Mouse (Mus musculus) limb, embryonic 14.5 days (tissue): ENCODE results near the gene Kcnj5. TPM values are rescaled to one million over a fixed set of nuclear protein-coding genes. Genes with fewer than 3 reads are reported as not detected.

Source experiments
- ATAC-seq: fragments of 200-750 bp; cut with Nextera tagmentation; 2 replicates; pipeline ENCODE4 v1.8.0; 2017; ENCODE audit warnings: low read depth, moderate number of reproducible peaks, moderate TSS enrichment; ENCODE audit not compliant: low FRiP score
- DNase-seq: peaks from one replicate; pipeline ENCODE4 v3.0.0-alpha.2; 2015; ENCODE audit warnings: low spot score
- H3K27ac ChIP-seq: fragments of 300-500 bp; sonication (generic); replicated peaks from 2 replicates; pipeline ENCODE4 v1.5.1; 2014; ENCODE audit warnings: low read depth, mild to moderate bottlenecking, low read length, moderate library complexity, mixed read lengths
- H3K27me3 ChIP-seq: fragments of 300-500 bp; sonication (generic); 2 replicates; pipeline ENCODE4 v1.6.1; 2014; ENCODE audit warnings: low read length, mixed read lengths; ENCODE audit not compliant: control insufficient read depth, insufficient read depth
- H3K36me3 ChIP-seq: fragments of 300-500 bp; sonication (generic); 2 replicates; pipeline ENCODE4 v1.6.1; 2014; ENCODE audit warnings: mild to moderate bottlenecking, low read length, moderate library complexity, mixed read lengths; ENCODE audit not compliant: control insufficient read depth, insufficient read depth
- H3K4me1 ChIP-seq: fragments of 300-500 bp; sonication (generic); 2 replicates; pipeline ENCODE4 v1.6.1; 2014; ENCODE audit warnings: antibody characterized with exemption, low read length, mixed read lengths; ENCODE audit not compliant: control insufficient read depth, insufficient read depth
- H3K4me2 ChIP-seq: fragments of 300-500 bp; sonication (generic); replicated peaks from 2 replicates; pipeline ENCODE4 v1.6.1; 2014; ENCODE audit warnings: low read depth, mild to moderate bottlenecking, low read length, moderate library complexity; ENCODE audit not compliant: severe bottlenecking
- H3K4me3 ChIP-seq: fragments of 300-500 bp; sonication (generic); replicated peaks from 2 replicates; pipeline ENCODE4 v1.5.1; 2014; ENCODE audit warnings: low read length
- H3K9ac ChIP-seq: fragments of 300-500 bp; sonication (generic); 2 replicates; pipeline ENCODE4 v1.6.1; 2014; ENCODE audit warnings: mild to moderate bottlenecking, low read depth, low read length, moderate library complexity; ENCODE audit not compliant: severe bottlenecking
- H3K9me3 ChIP-seq: fragments of 300-500 bp; sonication (generic); 2 replicates; pipeline ENCODE4 v1.6.1; 2016; ENCODE audit warnings: low read length; ENCODE audit not compliant: control insufficient read depth
- POLR2A ChIP-seq: fragments of 200-500 bp; IDR thresholded peaks from 2 replicates; pipeline ENCODE4 v1.8.0; 2012; ENCODE audit warnings: inconsistent platforms, mild to moderate bottlenecking, moderate library complexity, borderline replicate concordance; ENCODE audit not compliant: insufficient read depth, insufficient read length; ENCODE audit errors: extremely low read depth
- WGBS: fragments of 180-500 bp; shearing (Covaris S2); extraction: QIAGEN DNeasy Blood & Tissue Kit; methylation state at CpG from one replicate; pipeline ENCODE4 v1.1.7; 2014; 5-methylcytosine and 5-hydroxymethylcytosine counted together
- polyA plus RNA-seq, 2 experiments: library from polyadenylated mRNA; depleted of rRNA in 1 of 2; stranded (reverse) in 1 of 2; unstranded in 1 of 2; fragments of >200 nt; fragmentation: Nextera tagmentation in 1 of 2; extraction: Ambion mirVana in 1 of 2; gene quantifications; 2 replicates each; pipeline versions ENCODE4 v1.2.1 to v1.2.3; 2012 to 2014

The Kcnj5 gene
- polyA plus RNA-seq, 2 experiments = 0.04 TPM; not detected in 1

GRCm38 (mm10) chr9:32320167-32320566 lies 24.0 kb downstream of the Kcnj5 start:
- ATAC-seq = no peak
- no peak for DNase-seq
- H3K9me3 ChIP-seq = no peaks in the 10 kb centered on the region

DNA sequence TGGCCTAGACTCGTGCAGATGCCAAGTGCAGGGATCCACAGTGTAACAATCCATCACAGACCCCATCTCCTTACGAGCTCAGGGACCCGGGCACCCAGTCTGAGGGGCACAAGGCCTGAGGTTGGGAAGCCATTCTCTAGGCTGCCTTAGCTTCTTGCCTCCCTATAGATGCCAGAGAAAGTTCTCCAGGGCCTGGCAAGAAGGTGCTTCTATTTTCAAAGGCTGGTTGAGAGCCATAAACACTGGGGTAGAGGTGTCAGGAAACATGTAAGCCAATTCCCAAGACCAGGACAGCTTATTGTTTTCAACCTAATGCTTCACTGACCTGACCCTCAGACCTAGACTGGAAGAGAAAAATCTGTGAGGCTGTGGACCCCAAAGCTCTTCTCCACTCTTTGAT lies 28.2 kb downstream of the Kcnj5 start:
- no peaks in the 10 kb centered on the region for H3K36me3 ChIP-seq
- no peak for ATAC-seq
- DNase-seq = no peak
- no peak overlapping the region for H3K9ac ChIP-seq
- WGBS = 94% methylated on average over 3 of the region's 3 CpGs
- H3K4me3 ChIP-seq = no peak overlapping the region
- H3K4me2 ChIP-seq = no peak overlapping the region
- no peak overlapping the region for H3K27ac ChIP-seq
- no peaks in the 10 kb centered on the region for H3K4me1 ChIP-seq
- no peak for TF ChIP-seq POLR2A
- H3K9me3 ChIP-seq = no peaks in the 10 kb centered on the region
- no peaks in the 10 kb centered on the region for H3K27me3 ChIP-seq

More at GRCm38 (mm10) chr9:32320167-32320566, 24.0 kb downstream of the Kcnj5 start:
- TF ChIP-seq POLR2A = no peak
- Histone ChIP-seq H3K27ac (no peak overlapping the region), H3K4me1 (no peaks in the 10 kb centered on the region), H3K27me3 (no peaks in the 10 kb centered on the region), H3K9ac (no peak overlapping the region), H3K36me3 (no peaks in the 10 kb centered on the region), H3K4me3 (no peak overlapping the region), H3K4me2 (no peak overlapping the region)
- WGBS = 38% methylated on average over 3 of the region's 3 CpGs

- DNase-seq (no peak), ATAC-seq (no peak)
- 58% methylated on average over 3 of the region's 3 CpGs for WGBS
- Histone ChIP-seq H3K36me3 (no peaks in the 10 kb centered on the region), H3K9ac (no peak overlapping the region), H3K4me1 (no peaks in the 10 kb centered on the region), H3K27me3 (no peaks in the 10 kb centered on the region), H3K27ac (no peak overlapping the region), H3K9me3 (no peaks in the 10 kb centered on the region), H3K4me3 (no peak overlapping the region), H3K4me2 (no peak overlapping the region)
- TF ChIP-seq POLR2A = no peak
Measured at GRCm38 (mm10) chr9:32314071-32314470, 30.1 kb downstream of the Kcnj5 start.

GRCm38 (mm10) chr9:32312208-32312607 lies 31.9 kb downstream of the Kcnj5 start:
- no peak for ATAC-seq
- Histone ChIP-seq H3K4me3 (no peak overlapping the region), H3K36me3 (no peaks in the 10 kb centered on the region), H3K9ac (no peak overlapping the region), H3K4me2 (no peak overlapping the region), H3K27me3 (no peaks in the 10 kb centered on the region), H3K9me3 (no peaks in the 10 kb centered on the region), H3K27ac (no peak overlapping the region), H3K4me1 (no peaks in the 10 kb centered on the region)
- no peak for TF ChIP-seq POLR2A
- WGBS = 70% methylated on average over 4 of the region's 4 CpGs
- no peak for DNase-seq

- peak; percentile 37 for DNase-seq
Measured at GRCm38 (mm10) chr9:32311786-32312185, 32.4 kb downstream of the Kcnj5 start.

More at GRCm38 (mm10) chr9:32311786-32312185, 32.4 kb downstream of the Kcnj5 start:
- no peak overlapping the region for H3K4me3 ChIP-seq
- H3K9ac ChIP-seq = no peak overlapping the region
- H3K4me2 ChIP-seq = no peak overlapping the region
- TF ChIP-seq POLR2A = no peak
- no peaks in the 10 kb centered on the region for H3K9me3 ChIP-seq
- WGBS = 32% methylated on average over 14 of the region's 14 CpGs
- H3K4me1 ChIP-seq = no peaks in the 10 kb centered on the region
- H3K36me3 ChIP-seq = no peaks in the 10 kb centered on the region
- no peak overlapping the region for H3K27ac ChIP-seq
- peak; percentile 80 for ATAC-seq
- H3K27me3 ChIP-seq = no peaks in the 10 kb centered on the region
